Mouse (Mus musculus) naive thymus-derived CD4-positive, alpha-beta T cell, adult 2 months (primary cell): ENCODE results near the gene Adra2c.

Experiments used
- DNase-seq: peaks from one replicate; pipeline ENCODE4 v3.0.0-alpha.2; 2011; ENCODE audit warnings: low read depth

Adra2c gene

DNA sequence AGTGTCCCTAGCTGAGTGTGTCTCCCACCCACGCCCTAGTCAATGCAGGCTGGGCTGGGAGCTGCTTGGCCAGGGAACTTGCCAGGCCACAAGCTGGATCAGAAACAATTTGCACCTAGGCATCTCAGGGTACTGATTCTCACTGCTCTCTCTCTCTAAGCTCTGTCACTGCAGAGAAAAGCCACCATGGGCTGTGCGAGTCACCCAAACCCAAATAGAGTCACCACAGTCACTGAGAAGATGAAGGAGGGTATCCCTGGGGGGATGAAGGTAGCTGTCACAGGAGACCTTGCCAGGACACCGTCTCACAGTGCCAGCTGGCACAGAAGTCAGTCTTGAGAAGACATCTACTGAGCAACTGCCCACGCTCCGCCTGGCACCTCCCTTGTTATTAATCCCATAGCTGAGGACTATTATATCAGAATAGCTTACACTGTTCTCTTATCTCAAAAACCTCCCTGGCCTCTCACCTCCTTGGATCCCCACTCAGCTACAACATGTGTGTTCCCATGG lies 33.7 kb downstream of the Adra2c start:
- no peak for DNase-seq

DNA sequence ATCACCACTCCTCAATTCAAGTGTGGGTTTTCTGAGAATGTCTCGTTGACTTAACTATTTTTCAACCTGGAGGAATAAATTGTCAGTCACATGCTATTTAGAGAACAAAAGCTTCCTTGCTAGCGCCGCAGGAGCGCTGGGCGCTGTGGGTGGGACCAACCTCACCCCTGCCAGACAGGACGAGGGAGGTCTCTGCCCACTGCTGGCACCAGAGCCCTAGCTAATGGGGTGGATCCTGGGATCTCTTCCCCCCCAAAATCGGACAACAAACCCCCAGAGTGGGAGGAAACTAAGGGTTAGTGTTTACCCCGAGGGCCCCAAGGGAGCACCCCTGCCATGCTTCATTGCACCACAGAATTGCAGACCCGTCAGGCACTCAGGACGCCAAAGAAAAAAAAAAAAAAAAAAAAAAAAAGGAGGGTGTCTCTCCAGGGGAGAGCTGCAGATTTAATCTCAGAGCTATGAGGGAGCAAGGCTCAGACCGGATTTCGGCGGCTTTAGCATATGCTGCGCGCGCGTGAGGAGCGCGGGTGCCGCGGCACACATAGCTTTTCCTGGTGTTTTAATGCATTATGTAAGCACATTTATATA lies 35.2 kb downstream of the Adra2c start:
- DNase-seq = no peak

DNA sequence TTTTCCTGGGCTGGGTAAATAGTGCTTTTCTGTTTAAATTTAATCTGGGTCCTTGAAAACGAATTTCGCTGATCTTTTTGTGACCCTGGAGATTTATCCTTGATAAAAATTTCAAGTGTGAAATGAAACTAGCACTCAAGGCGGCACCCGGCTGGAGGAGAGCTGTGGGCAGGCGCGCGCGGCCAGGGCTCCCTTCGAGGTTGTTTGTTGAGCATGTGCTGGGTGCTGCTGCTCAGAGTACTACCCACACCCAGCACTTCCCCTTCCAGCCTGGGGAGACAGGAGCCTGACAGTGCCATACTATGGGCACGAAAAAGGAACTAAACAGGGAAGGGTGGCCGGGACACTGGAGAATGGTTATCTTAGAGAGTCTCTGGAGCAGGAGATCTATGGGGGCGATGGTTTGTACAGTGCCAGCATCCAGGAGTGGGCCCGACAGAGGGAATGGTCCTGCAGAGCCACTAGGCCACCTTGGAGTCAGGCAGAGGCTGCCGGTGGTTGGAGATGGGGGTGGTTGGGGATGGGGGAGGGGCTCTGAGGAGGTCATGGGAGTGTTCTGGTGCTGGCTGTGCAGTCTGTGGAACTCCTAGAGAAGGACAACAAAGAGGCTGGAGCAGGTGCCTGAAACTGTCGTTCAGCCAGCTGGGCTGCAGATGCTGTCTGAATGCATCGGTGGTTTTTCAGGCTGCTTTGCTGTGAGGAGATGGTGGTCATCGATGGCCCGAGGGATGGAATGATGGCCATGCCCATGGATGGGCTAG lies 35.9 kb downstream of the Adra2c start:
- no peak for DNase-seq

DNA sequence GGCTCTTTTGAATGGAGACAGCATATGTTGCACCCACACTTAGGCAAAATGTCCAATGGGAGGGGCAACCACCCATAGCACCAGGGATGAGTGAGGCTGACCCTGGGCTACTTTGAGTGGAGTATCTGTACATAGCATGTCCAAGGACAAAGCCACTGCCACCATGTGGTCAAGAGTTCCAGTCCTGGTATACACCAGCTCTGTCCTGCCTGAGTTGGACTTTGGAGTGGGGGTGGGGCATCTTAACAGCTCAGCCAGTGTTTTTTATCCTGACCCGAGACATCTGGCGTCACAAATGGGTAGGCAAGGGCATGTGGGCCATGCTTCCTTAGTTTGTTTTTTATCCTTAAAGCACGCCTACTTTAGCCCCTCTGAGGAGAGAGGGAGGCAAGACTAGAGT lies 36.5 kb downstream of the Adra2c start:
- no peak for DNase-seq

DNA sequence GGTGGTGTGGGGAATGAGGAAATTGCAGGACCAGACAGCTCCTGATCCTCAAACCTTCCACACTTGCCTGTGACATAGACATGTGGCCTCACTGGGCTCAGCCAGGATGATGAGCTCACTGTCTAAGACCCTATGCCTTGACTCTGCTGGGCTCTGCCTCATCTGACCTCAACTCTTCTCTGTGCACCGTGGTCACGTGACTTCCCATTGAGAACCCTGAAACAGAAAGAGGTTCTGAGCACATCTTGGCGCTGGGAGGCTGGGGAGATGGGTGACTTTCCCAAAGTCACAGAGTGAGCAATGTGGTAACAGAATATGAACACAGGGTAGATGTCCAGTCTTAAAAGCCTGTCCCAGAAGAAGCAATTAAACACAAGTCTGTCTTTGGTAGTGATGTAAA lies 37.1 kb downstream of the Adra2c start:
- DNase-seq = no peak

DNA sequence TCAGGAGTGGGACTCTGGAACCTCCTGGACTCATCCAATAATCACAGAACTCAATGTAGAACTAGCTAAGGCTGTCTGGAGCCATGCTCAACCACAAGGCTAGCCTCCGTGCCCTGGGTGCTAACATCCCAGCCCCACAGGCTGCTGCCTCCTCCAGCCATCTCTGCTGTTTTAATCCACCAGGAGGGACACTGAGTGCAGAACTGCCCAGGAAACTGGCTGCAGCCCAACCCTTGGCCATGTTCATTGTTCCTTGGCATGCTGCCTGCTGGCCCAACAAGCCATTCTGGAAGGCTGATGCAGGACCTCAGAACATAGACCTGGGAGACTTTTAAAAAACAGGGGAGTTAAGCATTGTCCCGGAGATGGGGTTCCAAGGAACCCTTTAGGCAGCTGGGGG lies 42.5 kb downstream of the Adra2c start:
- DNase-seq = no peak

DNA sequence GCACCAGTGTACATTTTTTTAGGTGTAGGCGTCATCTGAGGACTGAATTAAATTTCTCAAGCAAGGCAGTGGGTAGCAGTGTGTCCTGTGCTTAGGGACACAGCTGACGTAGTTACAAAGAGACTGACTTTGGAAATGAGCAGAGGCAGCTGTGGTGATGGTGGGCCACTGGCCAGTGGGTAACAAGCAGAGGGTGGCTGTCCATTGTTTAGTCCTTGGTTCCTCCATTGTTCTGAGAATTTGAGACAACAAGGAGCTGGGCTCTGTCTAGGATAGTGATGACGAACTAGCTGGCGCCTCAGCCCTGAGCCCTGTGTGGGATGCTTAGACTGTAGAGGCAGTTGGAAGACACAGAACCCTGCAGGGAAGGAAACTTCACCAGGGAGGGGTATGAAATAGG lies 52.7 kb downstream of the Adra2c start:
- no peak for DNase-seq
